Mouse (Mus musculus): ENCODE measurements around the gene Lmtk2. TPM values are rescaled to one million over a fixed set of nuclear protein-coding genes. Genes with fewer than 3 reads are reported as not detected.

Gene Lmtk2
- total RNA-seq, 2 experiments from 2014 or later, result 23.7 to 25.8 TPM

Other genes starting within 250 kb of the Lmtk2 start
- not detected for gene Ankrd61, start 202.8 kb upstream of the Lmtk2 start, total RNA-seq (2021)
- 10 to 100 TPM; 34.9 to 35.0 TPM for gene Aimp2, start 190.6 kb upstream of the Lmtk2 start, total RNA-seq (2021)
- gene Pms2, start 190.5 kb upstream of the Lmtk2 start, total RNA-seq (2021), result 1 to 10 TPM; 3.8 to 3.9 TPM
- gene Gm42421, start 172.3 kb upstream of the Lmtk2 start, total RNA-seq (2021), result not detected
- gene Rsph10b, start 167.4 kb upstream of the Lmtk2 start, total RNA-seq (2021), result under 1 TPM; 0.10 to 0.39 TPM
- gene Ccz1, start 85.6 kb upstream of the Lmtk2 start, total RNA-seq (2021), result 10 to 100 TPM; 25.0 to 26.0 TPM
- gene Ocm, start 73.8 kb upstream of the Lmtk2 start, total RNA-seq (2021), result not detected
- not detected for gene Bhlha15, start 89.8 kb downstream of the Lmtk2 start, total RNA-seq (2021)
- gene Tecpr1, start 123.2 kb downstream of the Lmtk2 start, total RNA-seq (2021), result 10 to 100 TPM; 23.0 to 24.9 TPM
- gene Bri3, start 144.0 kb downstream of the Lmtk2 start, total RNA-seq (2021), result 100 to 1,000 TPM; 114 to 130 TPM

Data from heart, postnatal 25 days (tissue).